26 mouse cellular contexts compared by ENCODE assay signal in the genomic region with DNA sequence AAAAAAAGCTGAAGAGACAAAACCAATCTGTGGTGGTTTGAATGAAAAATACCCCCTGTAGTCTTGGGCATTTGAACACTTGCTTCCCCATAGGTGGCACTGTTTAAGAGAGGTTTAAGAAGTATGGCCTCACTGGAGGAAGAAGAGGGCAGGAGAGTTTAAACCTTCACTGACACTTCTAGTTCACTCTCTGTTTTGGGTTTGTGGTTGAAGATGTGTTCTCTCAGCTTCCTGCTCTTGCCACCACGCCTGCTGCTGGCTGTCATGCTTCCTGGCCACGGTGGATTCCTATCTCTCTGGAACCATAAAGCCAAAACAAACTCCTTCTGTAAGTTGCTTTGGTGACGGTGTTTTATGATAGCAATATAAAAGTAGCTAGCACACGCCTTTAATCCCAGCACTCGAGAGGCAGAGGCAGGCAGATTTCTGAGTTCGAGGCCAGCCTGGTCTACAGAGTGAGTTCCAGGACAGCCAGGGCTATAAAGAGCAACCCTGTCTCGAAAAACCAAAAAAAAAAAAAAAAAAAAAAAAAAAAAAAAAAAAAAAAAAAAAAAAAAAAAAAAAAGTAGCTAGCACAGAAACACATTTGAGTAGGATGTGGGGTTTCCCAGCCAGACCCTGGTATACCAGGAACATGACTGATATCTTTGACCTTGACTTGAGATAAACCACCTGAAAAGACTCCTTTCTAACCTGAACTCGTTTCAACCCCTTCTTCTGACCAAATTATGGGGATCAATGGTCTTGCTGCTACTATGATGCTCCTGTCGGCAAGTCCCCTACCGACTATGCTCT.
"Had no signal": no experiment of that assay in that cellular context is flagged by ENCODE, and none has a peak within 500 bp of the region (broad histone marks: within the 10 kb centered on the region; RNA-seq: fewer than 3 reads in every experiment).

No protein-coding gene starts in this region.

- H3K4me3 ChIP-seq: kidney, embryonic 15.5 days; limb, embryonic 12.5 days; limb, embryonic 15.5 days; megakaryocyte, embryonic 14.5 days; midbrain, embryonic 10.5 days; midbrain, embryonic 15.5 days; neural tube, embryonic 12.5 days; neural tube, embryonic 15.5 days had no signal

- DNase-seq: kidney, adult 11 months; kidney, adult 8-10 months; kidney, postnatal 10 days; kidney, postnatal 4 days; layer of hippocampus, adult 9-11 months; layer of hippocampus, postnatal 36 days; left cerebral cortex, postnatal 4 days; liver, postnatal 0 days; lung, embryonic 14.5 days; right cerebral cortex, adult 18-20 months; right cerebral cortex, postnatal 14 days; right cerebral cortex, postnatal 4 days; thymus, postnatal 25 days had no signal

- H3K27me3 ChIP-seq: kidney, embryonic 15.5 days; limb, embryonic 12.5 days; limb, embryonic 15.5 days; megakaryocyte, embryonic 14.5 days; midbrain, embryonic 15.5 days; neural tube, embryonic 12.5 days; neural tube, embryonic 15.5 days had no signal

- H3K9me3 ChIP-seq: kidney, embryonic 15.5 days; limb, embryonic 12.5 days; limb, embryonic 15.5 days; megakaryocyte, embryonic 14.5 days; midbrain, embryonic 10.5 days; midbrain, embryonic 15.5 days; neural tube, embryonic 12.5 days; neural tube, embryonic 15.5 days had no signal

- H3K9ac ChIP-seq: kidney, embryonic 15.5 days; limb, embryonic 12.5 days; limb, embryonic 15.5 days; liver, embryonic 14.5 days; liver, postnatal 0 days; lung, embryonic 14.5 days; midbrain, embryonic 15.5 days; neural tube, embryonic 12.5 days; neural tube, embryonic 15.5 days had no signal

- H3K4me2 ChIP-seq: kidney, embryonic 15.5 days; limb, embryonic 12.5 days; limb, embryonic 15.5 days; liver, embryonic 11.5 days; lung, embryonic 14.5 days; midbrain, embryonic 15.5 days; neural tube, embryonic 12.5 days; neural tube, embryonic 15.5 days had no signal

- ATAC-seq: liver, postnatal 0 days; lung, postnatal 0 days; midbrain, embryonic 15.5 days had no signal

- H3K27ac ChIP-seq: kidney, embryonic 15.5 days; limb, embryonic 12.5 days; limb, embryonic 15.5 days; liver, embryonic 14.5 days; macrophage; midbrain, embryonic 10.5 days; midbrain, embryonic 15.5 days; neural tube, embryonic 12.5 days; neural tube, embryonic 15.5 days; stomach, postnatal 0 days had no signal

- H3K36me3 ChIP-seq: kidney, embryonic 15.5 days; limb, embryonic 12.5 days; limb, embryonic 15.5 days; midbrain, embryonic 10.5 days; midbrain, embryonic 15.5 days; neural tube, embryonic 12.5 days; neural tube, embryonic 15.5 days had no signal

- H3K4me1 ChIP-seq: kidney, embryonic 15.5 days; limb, embryonic 12.5 days; limb, embryonic 15.5 days; midbrain, embryonic 10.5 days; midbrain, embryonic 15.5 days; neural tube, embryonic 12.5 days; neural tube, embryonic 15.5 days had no signal
